Mouse (Mus musculus) adrenal gland, adult 18-20 months (tissue): ENCODE data around the gene Diexf. TPM values are rescaled to one million over a fixed set of nuclear protein-coding genes. Genes with fewer than 3 reads are reported as not detected.
A peak's percentile ranks its signal among the peaks of the same experiment; 100 is the strongest.

Source experiments
- DNase-seq, 2 experiments: peaks; one replicate each; pipeline ENCODE4 v3.0.0; 2021 to 2022; ENCODE audit warnings: low spot score in 2 of 2
- total RNA-seq, 2 experiments: library from RNA; stranded (reverse); gene quantifications; 1 replicate in 1 of 2; 2 replicates in 1 of 2; pipeline ENCODE4 v1.2.3; 2021

The Diexf gene
- total RNA-seq, 2 experiments from 2014 or later = 14.6 to 18.6 TPM

DNA sequence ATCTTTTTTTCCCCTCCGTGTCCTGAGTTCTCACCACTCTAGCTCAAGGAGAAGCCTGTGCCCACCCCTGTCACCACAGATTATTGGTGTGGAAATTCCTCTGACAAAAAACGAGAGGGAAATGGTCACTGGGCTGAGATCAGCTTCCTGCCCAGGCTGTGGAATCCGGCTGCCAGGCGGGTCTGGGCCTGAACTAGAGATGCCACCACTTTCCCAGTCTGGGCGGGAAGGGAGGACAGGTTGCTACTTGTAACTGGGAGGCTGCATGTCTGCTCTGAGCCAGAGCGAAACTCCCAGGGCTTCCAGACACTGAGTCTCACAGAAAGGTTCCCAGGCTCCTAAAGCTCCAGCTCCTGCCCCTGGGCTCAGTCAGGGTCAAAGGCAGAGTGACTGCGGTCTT is 11.0 kb upstream of the Diexf start:
- DNase-seq = no peak

- no peak for DNase-seq
These were observed 8.6 kb upstream of the Diexf start for GRCm38 (mm10) chr1:193138669-193139068.

DNA sequence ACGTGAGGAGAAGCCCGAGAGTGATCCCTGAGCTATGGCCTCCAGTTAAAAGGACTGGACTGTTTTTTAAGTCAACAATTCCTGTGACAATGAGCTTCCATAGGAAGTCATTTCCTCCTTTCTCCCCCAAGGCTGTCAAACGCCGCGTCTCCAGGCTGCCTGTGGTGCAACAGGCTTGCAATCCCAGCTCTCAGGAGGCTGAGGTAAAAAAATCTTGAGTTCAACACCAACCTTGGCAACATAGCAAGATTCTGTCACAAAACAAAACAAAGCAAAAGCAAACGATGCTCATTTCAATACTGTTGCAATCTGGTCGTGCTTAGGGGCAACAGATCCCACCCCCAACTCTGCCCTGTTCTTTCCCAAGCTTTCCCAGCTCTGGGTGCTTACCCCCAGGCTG is 8.0 kb upstream of the Diexf start:
- DNase-seq = no peak

DNA sequence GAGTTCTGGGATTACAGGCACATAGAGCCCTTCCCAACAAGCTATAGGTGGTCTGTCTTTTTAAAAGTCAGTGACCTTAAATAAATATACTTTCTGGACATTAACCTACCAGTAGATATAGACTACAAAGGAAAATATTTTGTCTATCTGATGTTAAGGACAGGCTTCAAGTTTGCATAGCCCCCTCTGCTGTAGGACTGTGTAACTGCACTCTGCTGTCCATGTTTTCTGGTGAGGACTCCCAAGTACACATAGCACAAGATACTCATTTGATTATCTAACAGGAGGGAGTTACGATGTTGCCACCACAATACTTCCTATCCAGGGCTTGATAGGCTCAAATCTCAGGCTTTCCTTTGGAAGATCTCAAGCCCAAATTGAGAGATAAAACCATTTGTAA is 3.7 kb upstream of the Diexf start:
- DNase-seq = no peak

DNA sequence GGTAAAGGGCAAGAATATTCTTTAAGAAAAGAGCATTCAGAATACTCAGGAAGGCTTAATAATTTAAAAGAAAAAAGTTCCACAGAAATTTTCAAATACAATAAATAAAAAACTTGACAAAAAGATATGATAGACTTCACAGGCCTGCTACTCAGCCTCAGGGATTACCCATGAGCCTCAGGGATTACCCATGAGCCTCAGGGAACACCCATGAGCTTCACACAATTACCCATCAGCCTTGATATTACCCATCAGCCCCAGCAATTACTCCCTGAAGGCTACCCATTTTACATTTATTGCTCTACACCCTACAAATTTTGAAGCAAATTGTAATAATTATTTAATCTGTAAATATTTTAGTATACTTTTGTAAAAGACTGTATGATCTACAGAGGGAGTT is 2.3 kb upstream of the Diexf start:
- no peak for DNase-seq

- no peak for DNase-seq
These were observed 1.4 kb upstream of the Diexf start for GRCm38 (mm10) chr1:193131311-193131948.

DNA sequence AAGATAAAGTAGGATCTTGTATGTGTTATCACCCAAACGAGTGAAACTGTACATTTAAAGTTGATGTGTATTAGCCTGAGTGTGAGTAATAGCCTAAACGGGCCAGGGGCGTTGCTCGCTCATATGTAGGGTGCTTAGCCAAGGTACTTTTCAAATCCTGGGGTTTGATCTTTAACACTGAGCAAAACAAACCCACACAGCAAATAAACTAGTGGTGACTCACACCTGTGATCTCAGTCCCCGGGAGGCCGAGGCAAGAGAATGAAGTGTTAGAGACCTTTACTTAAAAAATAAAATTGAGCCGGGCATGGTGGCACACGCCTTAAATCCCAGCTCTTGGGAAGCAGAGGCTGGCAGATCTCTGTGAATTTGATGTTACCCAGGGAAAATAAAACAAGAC is 767 bp upstream of the Diexf start:
- no peak for DNase-seq

- DNase-seq = peak in 1 of 2 experiments; percentile 21
These were observed 369 bp upstream of the Diexf start for GRCm38 (mm10) chr1:193130456-193130825.

DNA sequence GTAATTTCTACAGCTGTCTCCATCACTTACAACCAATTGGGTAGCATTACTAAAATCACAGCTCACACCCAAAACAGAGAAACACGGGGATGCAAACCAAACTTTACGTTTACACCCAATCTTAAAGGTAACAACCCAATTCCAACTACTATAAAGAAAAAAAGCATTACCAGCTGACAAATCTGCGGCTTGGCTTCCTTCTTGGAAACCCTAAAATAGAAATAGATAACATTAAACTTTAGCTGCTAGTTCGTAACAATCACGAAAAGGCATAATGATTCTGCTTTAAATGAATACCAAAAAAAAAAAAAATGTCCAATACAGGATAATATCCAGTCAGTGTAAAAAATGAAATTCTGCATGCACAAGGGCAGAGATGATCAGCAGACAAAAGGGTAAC is 751 bp downstream of the Diexf start:
- no peak for DNase-seq

DNA sequence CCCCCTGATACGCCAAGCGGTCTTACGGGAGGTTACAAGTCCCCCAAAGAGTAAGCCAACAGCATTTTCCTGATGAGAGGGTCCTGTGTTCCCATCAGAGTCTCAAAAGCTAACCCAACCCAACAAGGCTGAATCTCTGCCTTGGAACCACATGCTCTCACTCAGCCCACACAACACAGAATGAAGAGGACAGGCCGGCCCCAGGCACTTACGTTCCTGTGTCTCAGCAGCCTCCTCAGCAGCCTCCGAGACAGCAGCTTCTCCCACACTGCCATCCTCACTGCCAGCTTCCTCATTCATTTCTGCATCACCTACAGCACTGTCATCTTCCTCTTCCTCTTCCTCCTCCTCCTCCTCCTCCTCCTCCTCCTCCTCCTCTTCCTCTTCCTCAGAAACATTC is 2.0 kb downstream of the Diexf start:
- DNase-seq = no peak

DNA sequence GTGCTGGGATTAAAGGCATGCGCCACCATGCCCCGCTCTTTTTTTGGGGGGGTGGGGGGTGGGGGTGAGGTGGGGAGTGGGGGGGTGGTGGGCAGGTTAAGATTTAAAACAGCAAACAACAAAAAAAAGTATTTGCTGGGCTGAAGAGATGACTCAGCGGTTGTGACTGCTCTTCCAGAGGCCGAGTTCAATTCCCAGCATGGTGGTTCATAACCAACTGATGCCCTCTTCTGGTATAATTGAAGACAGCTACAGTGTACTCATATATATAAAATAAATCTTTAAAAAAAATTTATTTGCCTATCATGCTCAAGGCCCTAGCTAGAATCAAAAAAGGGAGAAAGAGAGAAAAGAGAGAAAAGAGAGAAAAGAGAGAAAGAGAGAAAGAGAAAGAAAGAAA is 4.2 kb downstream of the Diexf start:
- DNase-seq = no peak

- no peak for DNase-seq
These were observed 6.8 kb downstream of the Diexf start for GRCm38 (mm10) chr1:193123290-193123689.

DNA sequence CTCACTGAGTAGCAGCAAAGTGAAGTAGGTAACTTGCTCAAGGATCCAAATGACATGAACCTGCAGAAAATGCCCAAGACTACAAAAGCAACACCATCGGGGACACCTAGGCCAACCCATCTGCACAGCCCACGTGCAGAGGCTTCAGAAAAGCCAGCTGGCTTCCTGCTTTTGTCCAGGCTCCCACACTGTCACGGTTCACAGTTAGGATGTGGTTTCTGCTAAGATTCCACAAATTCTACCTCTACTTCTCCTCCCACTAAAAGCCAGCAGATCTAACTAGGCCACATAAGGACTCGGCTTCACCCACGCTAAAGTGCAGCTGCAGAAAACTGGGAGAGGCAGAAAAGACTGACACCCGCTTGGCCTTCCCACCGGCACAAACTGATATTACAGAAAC is 7.3 kb downstream of the Diexf start:
- DNase-seq = no peak

GRCm38 (mm10) chr1:193112093-193112492 is 18.0 kb downstream of the Diexf start:
- DNase-seq = no peak

- DNase-seq = no peak
These were observed 27.1 kb downstream of the Diexf start for GRCm38 (mm10) chr1:193102996-193103395.

GRCm38 (mm10) chr1:193102556-193102955 is 27.5 kb downstream of the Diexf start:
- no peak for DNase-seq

DNA sequence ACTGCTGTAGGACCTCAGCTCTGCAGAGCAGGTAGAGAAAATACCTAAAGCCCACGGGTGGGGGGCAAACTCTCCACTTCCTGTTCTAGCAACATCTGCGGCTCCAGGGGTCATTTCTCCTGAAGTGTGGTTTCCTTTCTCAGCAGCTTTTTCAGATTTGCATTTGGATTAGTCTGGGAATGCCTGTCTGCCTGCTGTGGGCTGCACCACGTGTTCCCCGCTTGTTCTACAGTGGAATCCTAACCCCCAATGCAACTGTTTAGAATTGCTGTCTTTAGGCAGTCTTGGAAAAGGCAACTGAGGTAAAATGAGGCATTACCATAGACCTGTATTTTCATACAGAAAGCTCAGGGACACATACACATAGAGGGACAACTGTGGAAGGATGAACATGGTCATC is 28.0 kb downstream of the Diexf start:
- no peak for DNase-seq

DNA sequence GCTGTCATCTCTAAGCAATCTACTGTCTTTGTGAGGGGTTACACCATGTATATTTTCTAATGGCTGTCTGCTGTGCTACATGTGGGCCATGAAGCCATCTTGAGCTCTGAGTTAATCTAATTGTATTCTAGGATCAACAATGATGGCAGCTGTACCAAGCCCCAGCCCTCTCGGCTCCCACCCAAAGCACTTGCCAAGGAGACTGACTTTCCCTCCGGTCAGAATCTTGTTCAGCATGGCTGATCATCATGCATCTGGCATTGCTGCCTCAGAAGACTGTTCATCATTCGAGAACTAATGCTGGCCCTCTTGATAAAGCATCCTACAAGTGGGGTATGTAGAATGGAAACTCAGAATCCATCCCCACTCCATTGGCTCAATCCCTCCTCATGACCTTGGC is 31.1 kb downstream of the Diexf start:
- DNase-seq = no peak

DNA sequence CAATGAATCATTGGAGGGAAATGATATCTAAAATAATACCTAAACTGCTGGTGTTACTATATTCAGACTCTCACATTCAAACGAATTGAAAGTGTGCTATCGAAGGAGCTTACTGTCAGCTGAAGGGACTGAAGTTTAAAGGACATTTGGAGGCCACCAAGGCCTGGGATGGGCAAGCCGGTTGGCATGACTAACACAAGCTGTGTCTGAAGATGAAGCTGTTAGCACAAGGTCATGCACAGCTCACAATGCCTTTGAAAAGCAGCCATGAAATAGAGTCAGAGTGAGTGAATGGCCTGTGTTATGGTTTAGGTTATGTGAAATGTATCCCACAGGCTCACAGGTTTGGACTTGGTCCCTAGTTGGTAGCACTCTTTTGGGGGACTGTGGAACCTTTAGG is 36.5 kb downstream of the Diexf start:
- no peak for DNase-seq

GRCm38 (mm10) chr1:193092771-193093170 is 37.3 kb downstream of the Diexf start:
- no peak for DNase-seq

- no peak for DNase-seq
These were observed 39.2 kb downstream of the Diexf start for GRCm38 (mm10) chr1:193090894-193091293.

DNA sequence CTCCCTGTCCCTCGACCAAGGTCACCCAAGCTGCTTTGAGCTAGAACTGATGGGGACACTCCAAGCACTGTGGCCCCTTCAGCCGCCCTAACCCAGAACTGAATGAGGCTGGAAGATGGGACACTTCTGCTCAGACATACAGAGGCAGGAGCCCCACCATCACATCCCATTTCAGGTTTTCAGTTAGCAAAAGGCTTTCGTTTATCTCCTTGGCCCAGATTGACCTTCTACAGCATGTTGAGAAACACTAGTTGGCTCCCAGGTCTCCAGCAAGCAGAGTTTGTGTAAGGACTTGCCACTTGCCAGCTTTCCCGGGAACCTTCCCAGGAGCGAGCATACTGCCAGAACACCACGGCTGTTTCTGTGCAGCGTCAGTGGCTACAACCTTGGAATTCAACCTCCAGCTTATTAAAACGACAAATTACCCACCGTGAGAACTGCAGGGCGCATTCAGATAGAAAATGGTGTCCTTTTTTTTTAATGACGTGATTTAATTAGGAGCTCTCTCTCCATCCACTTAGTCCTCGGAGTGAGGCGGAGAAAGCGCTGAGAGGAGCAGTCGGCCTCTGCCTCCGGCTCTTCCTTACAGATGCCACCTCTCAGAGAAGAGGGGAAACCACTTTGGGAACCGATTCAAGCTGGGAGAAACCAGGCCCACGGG is 39.7 kb downstream of the Diexf start:
- DNase-seq = peak in 1 of 2 experiments; percentile 23

DNA sequence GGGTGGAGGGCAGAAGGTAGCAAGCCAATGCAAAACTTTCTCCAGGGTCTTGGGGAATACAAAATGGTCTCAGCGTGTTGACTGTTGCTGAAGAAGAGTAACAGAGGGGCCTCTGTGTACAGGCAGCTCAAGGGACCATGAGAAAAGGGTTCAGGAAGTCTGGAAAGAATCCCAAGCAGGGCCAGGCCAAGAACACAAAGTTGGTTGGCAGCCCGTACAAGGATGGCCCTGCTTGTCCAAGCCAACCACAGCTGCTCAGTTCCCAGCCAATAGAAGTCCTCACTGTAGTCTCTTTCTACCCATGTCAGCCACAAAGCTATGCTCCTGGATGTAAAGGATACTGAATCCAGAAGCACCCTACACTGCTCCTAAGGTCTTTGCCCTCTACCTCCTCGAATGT is 40.4 kb downstream of the Diexf start:
- DNase-seq = no peak
